8 mouse cellular contexts compared by ENCODE assay signal in genomic region chr3:88178346-88178733, GRCm38 (mm10). TPM values are rescaled to one million over a fixed set of nuclear protein-coding genes. Genes with fewer than 3 reads are reported as not detected.
DNase-seq lines count a peak whose midpoint lies in the region; ATAC-seq lines count a peak whose summit lies in the region.
"Not testable (repeated sequence)": the region's sequence is repeated elsewhere in the genome, so short reads cannot be mapped to it uniquely, and the experiment has no call there.

No protein-coding gene starts in this region.

- 36% methylated on average over 11 of the region's 11 CpGs for WGBS in embryonic facial prominence, embryonic 10.5 days
- 28% methylated on average over 11 of the region's 11 CpGs for WGBS in forebrain, embryonic 15.5 days
- 39% methylated on average over 11 of the region's 11 CpGs for WGBS in hindbrain, embryonic 10.5 days
- WGBS in kidney, embryonic 14.5 days = 32% methylated on average over 11 of the region's 11 CpGs
- WGBS in liver, embryonic 11.5 days = 25% methylated on average over 11 of the region's 11 CpGs
- WGBS in neural tube, embryonic 14.5 days = 33% methylated on average over 11 of the region's 11 CpGs

- not testable (repeated sequence) for H3K4me1 ChIP-seq in embryonic facial prominence, embryonic 10.5 days; forebrain, embryonic 15.5 days; hindbrain, embryonic 10.5 days (replicated peaks); kidney, embryonic 14.5 days (ENCODE audit: control insufficient read depth, insufficient read depth, low read length); liver, embryonic 11.5 days (replicated peaks; ENCODE audit: control insufficient read depth, insufficient read depth, low read length); neural tube, embryonic 14.5 days (ENCODE audit: control insufficient read depth, insufficient read depth, low read length)
- peaks cover 20% of the 10 kb centered on the region for H3K4me1 ChIP-seq in megakaryocyte, embryonic 14.5 days

- peak; percentile 17 for DNase-seq in A20 (ENCODE audit: low read depth, low spot score)
- not testable (repeated sequence) for DNase-seq in embryonic facial prominence, embryonic 10.5 days (ENCODE audit: low spot score); hindbrain, embryonic 10.5 days (ENCODE audit: low spot score); liver, embryonic 11.5 days (ENCODE audit: low spot score)

- H3K27me3 ChIP-seq in embryonic facial prominence, embryonic 10.5 days (replicated peaks; ENCODE audit: low read depth, poor library complexity, severe bottlenecking) = peaks cover 24% of the 10 kb centered on the region
- H3K27me3 ChIP-seq in forebrain, embryonic 15.5 days; kidney, embryonic 14.5 days (ENCODE audit: control insufficient read depth, insufficient read depth, low read length); liver, embryonic 11.5 days (replicated peaks; ENCODE audit: control insufficient read depth, insufficient read depth, low read length); neural tube, embryonic 14.5 days (ENCODE audit: control insufficient read depth, insufficient read depth, low read length): not testable (repeated sequence)
- peaks cover 16% of the 10 kb centered on the region; the same call in 1 of the 2 replicates for H3K27me3 ChIP-seq in hindbrain, embryonic 10.5 days (ENCODE audit: insufficient read depth, poor library complexity, severe bottlenecking)
- peaks cover 18% of the 10 kb centered on the region for H3K27me3 ChIP-seq in megakaryocyte, embryonic 14.5 days (replicated peaks)

- H3K36me3 ChIP-seq in embryonic facial prominence, embryonic 10.5 days (replicated peaks) = peaks cover 12% of the 10 kb centered on the region
- H3K36me3 ChIP-seq in forebrain, embryonic 15.5 days; kidney, embryonic 14.5 days (ENCODE audit: control insufficient read depth, insufficient read depth, low read length); liver, embryonic 11.5 days (ENCODE audit: control insufficient read depth, insufficient read depth, low read length); neural tube, embryonic 14.5 days (ENCODE audit: control insufficient read depth, insufficient read depth, low read length): not testable (repeated sequence)
- H3K36me3 ChIP-seq in hindbrain, embryonic 10.5 days = peaks cover 14% of the 10 kb centered on the region; the same call in 1 of the 2 replicates
- H3K36me3 ChIP-seq in megakaryocyte, embryonic 14.5 days (replicated peaks; ENCODE audit: low read length) = peaks cover 23% of the 10 kb centered on the region

- ATAC-seq in forebrain, embryonic 15.5 days (replicated peaks) = peak; percentile 52
- ATAC-seq in kidney, embryonic 14.5 days (ENCODE audit: low FRiP score, low TSS enrichment); liver, embryonic 11.5 days (replicated peaks; ENCODE audit: low FRiP score): not testable (repeated sequence)
- peak; percentile 7; the same call in 1 of the 2 replicates for ATAC-seq in neural tube, embryonic 14.5 days (ENCODE audit: low read depth)

- peak overlapping the region; percentile 68 for H3K4me3 ChIP-seq in embryonic facial prominence, embryonic 10.5 days
- peak overlapping the region; percentile 72 for H3K4me3 ChIP-seq in forebrain, embryonic 15.5 days
- peak overlapping the region; percentile 74 for H3K4me3 ChIP-seq in hindbrain, embryonic 10.5 days
- peak overlapping the region; percentile 53 for H3K4me3 ChIP-seq in kidney, embryonic 14.5 days (ENCODE audit: low read length)
- H3K4me3 ChIP-seq in liver, embryonic 11.5 days (ENCODE audit: low read depth, low read length) = peak overlapping the region; percentile 60
- H3K4me3 ChIP-seq in megakaryocyte, embryonic 14.5 days (replicated peaks) = peak overlapping the region; percentile 98
- H3K4me3 ChIP-seq in neural tube, embryonic 14.5 days (ENCODE audit: low read depth, low read length) = peak overlapping the region; percentile 42

- not testable (repeated sequence) for H3K9ac ChIP-seq in forebrain, embryonic 15.5 days (replicated peaks)
- peak overlapping the region; percentile 69; the same call in 1 of the 2 replicates for H3K9ac ChIP-seq in kidney, embryonic 14.5 days (ENCODE audit: low read depth, low read length)
- H3K9ac ChIP-seq in liver, embryonic 11.5 days (ENCODE audit: low read depth, low read length) = peak overlapping the region; percentile 38
- peak overlapping the region; percentile 58 for H3K9ac ChIP-seq in neural tube, embryonic 14.5 days (replicated peaks; ENCODE audit: low read depth, low read length)

- peak overlapping the region; percentile 97 for H3K27ac ChIP-seq in embryonic facial prominence, embryonic 10.5 days (replicated peaks)
- H3K27ac ChIP-seq in forebrain, embryonic 15.5 days (replicated peaks) = peak overlapping the region; percentile 100
- H3K27ac ChIP-seq in hindbrain, embryonic 10.5 days = peak overlapping the region; percentile 99
- peak overlapping the region; percentile 99 for H3K27ac ChIP-seq in kidney, embryonic 14.5 days (ENCODE audit: low read depth, low read length)
- H3K27ac ChIP-seq in liver, embryonic 11.5 days (ENCODE audit: low read depth, low read length) = peak overlapping the region; percentile 89; the same call in 1 of the 2 replicates
- peak overlapping the region; percentile 98 for H3K27ac ChIP-seq in neural tube, embryonic 14.5 days (ENCODE audit: low read depth, low read length)

- H3K4me2 ChIP-seq in forebrain, embryonic 15.5 days (replicated peaks) = peak overlapping the region; percentile 67
- peak overlapping the region; percentile 65 for H3K4me2 ChIP-seq in kidney, embryonic 14.5 days (replicated peaks; ENCODE audit: low read depth, low read length)
- H3K4me2 ChIP-seq in liver, embryonic 11.5 days = peak overlapping the region; percentile 82
- peak overlapping the region; percentile 58 for H3K4me2 ChIP-seq in neural tube, embryonic 14.5 days (ENCODE audit: low read depth, low read length)

- not testable (repeated sequence) for H3K9me3 ChIP-seq in embryonic facial prominence, embryonic 10.5 days; forebrain, embryonic 15.5 days; hindbrain, embryonic 10.5 days; kidney, embryonic 14.5 days (ENCODE audit: control insufficient read depth, low read length); liver, embryonic 11.5 days (ENCODE audit: control insufficient read depth, low read length); megakaryocyte, embryonic 14.5 days; neural tube, embryonic 14.5 days (ENCODE audit: control insufficient read depth, low read length)

RNA-seq across cellular contexts. Expression of gene Mef2d, which starts 36.2 kb away (rescaled TPM):
- polyA plus RNA-seq in embryonic facial prominence, embryonic 10.5 days (2016; fragmentation: Nextera tagmentation; extraction: Ambion mirVana) = 11.1 and 12.1 TPM in 2 replicates
- polyA plus RNA-seq in forebrain, embryonic 15.5 days (2015; fragmentation: Nextera tagmentation; extraction: Ambion mirVana) = 20.1 and 21.3 TPM in 2 replicates
- 10.2 and 15.1 TPM in 2 replicates for polyA plus RNA-seq in hindbrain, embryonic 10.5 days (2016; fragmentation: Nextera tagmentation; extraction: Ambion mirVana)
- polyA plus RNA-seq in kidney, embryonic 14.5 days (2014; fragmentation: Nextera tagmentation; extraction: Ambion mirVana) = 12.6 and 21.8 TPM in 2 replicates
- polyA plus RNA-seq in liver, embryonic 11.5 days (2014; fragmentation: Nextera tagmentation; extraction: Ambion mirVana) = 27.6 and 28.0 TPM in 2 replicates
- 60.2 and 145 TPM in 2 replicates for polyA plus RNA-seq in megakaryocyte, embryonic 14.5 days (2012; ENCODE audit: insufficient read depth, low replicate concordance)
- polyA plus RNA-seq in neural tube, embryonic 14.5 days (2014; fragmentation: Nextera tagmentation; extraction: Ambion mirVana) = 19.6 and 20.4 TPM in 2 replicates

Comparison
In these comparisons a context has a peak if more than half of its experiments do, and no peak if none do; other contexts are left out.
1. H3K4me3 ChIP-seq: peak in every context shown above with its lines; median percentile 98 in megakaryocyte, embryonic 14.5 days; 74 in hindbrain, embryonic 10.5 days; 72 in forebrain, embryonic 15.5 days; 68 in embryonic facial prominence, embryonic 10.5 days; 60 in liver, embryonic 11.5 days; 53 in kidney, embryonic 14.5 days; 42 in neural tube, embryonic 14.5 days.